Mouse (Mus musculus): ENCODE results near the gene Olfr437.

GRCm38 (mm10) chr6:43159502-43159901, 3.6 kb upstream of the Olfr437 start:
- no peak for TF ChIP-seq CTCF (IDR thresholded peaks at IDR 0.05; ENCODE audit: borderline replicate concordance, extremely low read depth, insufficient read depth, insufficient read length)
- no peak for TF ChIP-seq POLR2A (IDR thresholded peaks at IDR 0.05; ENCODE audit: borderline replicate concordance, extremely low read depth, insufficient read depth, insufficient read length, poor library complexity, severe bottlenecking)

All from brain, embryonic 14.5 days (tissue).